ENCODE assay signal across 13 mouse cellular contexts in the genomic region with DNA sequence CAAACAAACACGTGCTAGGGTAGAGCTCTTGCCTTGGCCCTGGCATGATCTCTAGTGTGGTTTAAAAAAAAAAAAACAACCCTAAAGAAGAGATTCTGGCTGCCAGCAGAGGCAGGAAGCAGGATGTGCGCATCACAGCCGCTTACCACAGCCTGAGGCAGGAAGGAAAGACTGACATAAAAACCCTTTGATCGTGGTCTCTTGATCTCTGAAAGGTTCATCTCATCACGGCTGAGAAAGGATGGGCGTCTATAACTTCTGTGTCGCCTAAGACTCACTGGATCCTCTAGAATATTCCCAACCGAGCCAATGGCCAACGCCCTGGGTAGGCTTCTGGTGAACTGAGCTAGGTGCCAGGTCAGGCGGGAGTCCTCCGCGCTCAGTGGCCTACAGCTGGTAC. TPM values are rescaled to one million over a fixed set of nuclear protein-coding genes. Genes with fewer than 3 reads are reported as not detected.
A peak's percentile ranks its signal among the peaks of the same experiment; 100 is the strongest.
DNase-seq lines count a peak whose midpoint lies in the region; ATAC-seq lines count a peak whose summit lies in the region.
"Had no signal": no experiment of that assay in that cellular context is flagged by ENCODE, and none has a peak within 500 bp of the region (broad histone marks: within the 10 kb centered on the region; RNA-seq: fewer than 3 reads in every experiment).

No protein-coding gene starts in this region.

- no peak for ATAC-seq in hindbrain, embryonic 11.5 days (ENCODE audit: low FRiP score)
- ATAC-seq in common myeloid progenitor, adult 5-6 weeks (replicated peaks; ENCODE audit: low read depth, poor library complexity, severe bottlenecking), result peak; percentile 77
- ATAC-seq: intestine, embryonic 16.5 days had no signal

- no peaks in the 10 kb centered on the region for H3K27me3 ChIP-seq in hindbrain, embryonic 10.5 days (ENCODE audit: insufficient read depth, poor library complexity, severe bottlenecking)
- H3K27me3 ChIP-seq in hindbrain, embryonic 11.5 days (ENCODE audit: control insufficient read depth, insufficient read depth, low read length), result no peaks in the 10 kb centered on the region
- H3K27me3 ChIP-seq: embryonic facial prominence, embryonic 12.5 days; limb, embryonic 15.5 days had no signal

- H3K4me2 ChIP-seq in hindbrain, embryonic 11.5 days (replicated peaks; ENCODE audit: low read depth, low read length), result no peak overlapping the region
- H3K4me2 ChIP-seq: embryonic facial prominence, embryonic 12.5 days; limb, embryonic 15.5 days had no signal

- intact Hi-C loops in gastrocnemius, postnatal 14 days (cut with DNase I; ENCODE audit: low total_unique reads), result loop anchor here (10.0 kb wide), 2 partner anchors 108 to 278 kb away; no protein-coding TSS in a partner anchor

- no peak overlapping the region for H3K9ac ChIP-seq in hindbrain, embryonic 11.5 days (ENCODE audit: low read depth, low read length)
- H3K9ac ChIP-seq: embryonic facial prominence, embryonic 12.5 days; limb, embryonic 15.5 days had no signal

- H3K36me3 ChIP-seq in hindbrain, embryonic 10.5 days, result no peaks in the 10 kb centered on the region
- H3K36me3 ChIP-seq in hindbrain, embryonic 11.5 days (ENCODE audit: control insufficient read depth, insufficient read depth, low read length), result no peaks in the 10 kb centered on the region
- H3K36me3 ChIP-seq: embryonic facial prominence, embryonic 12.5 days; limb, embryonic 15.5 days had no signal

- 0 out of 2 replicates have a peak overlapping the region, but pooled peaks have one; percentile 6 for H3K27ac ChIP-seq in hindbrain, embryonic 10.5 days
- H3K27ac ChIP-seq in hindbrain, embryonic 11.5 days (ENCODE audit: low read depth, low read length), result no peak overlapping the region
- H3K27ac ChIP-seq: embryonic facial prominence, embryonic 12.5 days; limb, embryonic 15.5 days had no signal

- H3K4me1 ChIP-seq in hindbrain, embryonic 10.5 days (replicated peaks), result peaks cover 25% of the 10 kb centered on the region
- H3K4me1 ChIP-seq in hindbrain, embryonic 11.5 days (replicated peaks; ENCODE audit: control insufficient read depth, insufficient read depth, low read length), result no peaks in the 10 kb centered on the region

- H3K9me3 ChIP-seq in hindbrain, embryonic 10.5 days, result no peaks in the 10 kb centered on the region
- H3K9me3 ChIP-seq in hindbrain, embryonic 11.5 days (ENCODE audit: control insufficient read depth, low read length), result no peaks in the 10 kb centered on the region
- H3K9me3 ChIP-seq: embryonic facial prominence, embryonic 12.5 days; limb, embryonic 15.5 days had no signal

- DNase-seq in hindbrain, embryonic 10.5 days (ENCODE audit: low spot score), result no peak
- no peak for DNase-seq in hindbrain, embryonic 11.5 days (ENCODE audit: low spot score)
- DNase-seq in lung, postnatal 4 days, result peak; percentile 53 to 76
- peak; percentile 95 for DNase-seq in thymus, postnatal 0 days (ENCODE audit: low spot score)
- DNase-seq in urinary bladder, postnatal 14 days (ENCODE audit: low spot score), result no peak
- no peak for DNase-seq in left cerebral cortex, adult 8-10 months (ENCODE audit: low spot score in 2 of 2)
- DNase-seq in gastrocnemius, postnatal 14 days, result no peak
- DNase-seq: gastrocnemius, postnatal 10 days had no signal

- WGBS in hindbrain, embryonic 10.5 days, result 83% methylated on average over 12 of the region's 12 CpGs
- 83% methylated on average over 12 of the region's 12 CpGs for WGBS in hindbrain, embryonic 11.5 days

- no peak overlapping the region for H3K4me3 ChIP-seq in hindbrain, embryonic 10.5 days
- H3K4me3 ChIP-seq in hindbrain, embryonic 11.5 days (ENCODE audit: low read depth, low read length), result no peak overlapping the region
- H3K4me3 ChIP-seq: embryonic facial prominence, embryonic 12.5 days; limb, embryonic 15.5 days; myocyte had no signal

RNA-seq across cellular contexts. Expression of gene Emid1, which starts 25.1 kb away (rescaled TPM):
- 31.9 and 40.0 TPM in 2 replicates for polyA plus RNA-seq in hindbrain, embryonic 10.5 days (2016; fragmentation: Nextera tagmentation; extraction: Ambion mirVana)
- polyA plus RNA-seq in hindbrain, embryonic 11.5 days (2014; fragmentation: Nextera tagmentation; extraction: Ambion mirVana), result 19.2 and 22.7 TPM in 2 replicates
- 11.0 and 20.0 TPM in 2 replicates for total RNA-seq in common myeloid progenitor, adult 5-6 weeks (2017)
- 46.1 and 51.0 TPM in 2 replicates for polyA plus RNA-seq in thymus, postnatal 0 days (2015; fragmentation: Nextera tagmentation; extraction: Ambion mirVana)
- total RNA-seq in left cerebral cortex, adult 8-10 months (2022), result 1 to 10 TPM; 4.0 to 7.2 (median 5.3) TPM
- total RNA-seq in gastrocnemius, postnatal 14 days (2021), result 10 to 100 TPM; 11.9 to 15.8 TPM

Comparison
In these comparisons a context has a peak if more than half of its experiments do, and no peak if none do; other contexts are left out.
1. DNase-seq: peak in lung, postnatal 4 days (2 of 2) and thymus, postnatal 0 days (single experiment); none in hindbrain, embryonic 10.5 days (single experiment), hindbrain, embryonic 11.5 days (single experiment), urinary bladder, postnatal 14 days (single experiment), left cerebral cortex, adult 8-10 months (0 of 2) and gastrocnemius, postnatal 14 days (single experiment).